Mouse (Mus musculus) limb, embryonic 13.5 days (tissue): Measurements from ENCODE around the gene Cul7. TPM values are rescaled to one million over a fixed set of nuclear protein-coding genes. Genes with fewer than 3 reads are reported as not detected.

Experiments used
- ATAC-seq: fragments of 200-750 bp; cut with Nextera tagmentation; 2 replicates; pipeline ENCODE4 v1.8.0; 2017; ENCODE audit warnings: low read depth, moderate number of reproducible peaks, moderate TSS enrichment; ENCODE audit not compliant: low FRiP score
- H3K27ac ChIP-seq: fragments of 300-500 bp; sonication (generic); 2 replicates; pipeline ENCODE4 v1.5.1; 2015; ENCODE audit warnings: inconsistent platforms, mild to moderate bottlenecking, moderate library complexity
- H3K27me3 ChIP-seq: fragments of 300-500 bp; sonication (generic); 2 replicates; pipeline ENCODE4 v1.6.1; 2015; ENCODE audit warnings: mild to moderate bottlenecking, inconsistent platforms
- H3K36me3 ChIP-seq: fragments of 300-500 bp; sonication (generic); 2 replicates; pipeline ENCODE4 v1.6.1; 2015; ENCODE audit warnings: inconsistent platforms, mild to moderate bottlenecking, moderate library complexity
- H3K4me1 ChIP-seq: fragments of 300-500 bp; sonication (generic); 2 replicates; pipeline ENCODE4 v1.6.1; 2015; ENCODE audit warnings: inconsistent platforms
- H3K4me2 ChIP-seq: fragments of 300-500 bp; sonication (generic); replicated peaks from 2 replicates; pipeline ENCODE4 v1.6.1; 2015; ENCODE audit warnings: inconsistent platforms, mild to moderate bottlenecking, moderate library complexity
- H3K4me3 ChIP-seq: fragments of 300-500 bp; sonication (generic); 2 replicates; pipeline ENCODE4 v1.5.1; 2015; ENCODE audit warnings: moderate library complexity, mild to moderate bottlenecking, inconsistent platforms
- H3K9ac ChIP-seq: fragments of 300-500 bp; sonication (generic); 2 replicates; pipeline ENCODE4 v1.6.1; 2015; ENCODE audit warnings: mild to moderate bottlenecking, inconsistent platforms
- H3K9me3 ChIP-seq: fragments of 300-500 bp; sonication (generic); 2 replicates; pipeline ENCODE4 v1.6.1; 2016; ENCODE audit warnings: inconsistent platforms
- WGBS: fragments of 180-500 bp; shearing (Covaris S2); methylation state at CpG from one replicate; pipeline ENCODE4 v1.1.7; 2015; 5-methylcytosine and 5-hydroxymethylcytosine counted together
- polyA plus RNA-seq: library from polyadenylated mRNA; unstranded; fragments of >200 nt; fragmentation: Nextera tagmentation; extraction: Ambion mirVana; gene quantifications from 2 replicates; pipeline ENCODE4 v1.2.1, GENCODE M21; 2015

The Cul7 gene
- polyA plus RNA-seq, result 63.2 and 66.0 TPM in 2 replicates

GRCm38 (mm10) chr17:46650232-46651031, at the start of gene Cul7:
TSS of gene Cul7 (plus strand) at chr17:46650337.
- WGBS, result under 1% methylated on average over 47 of the region's 58 CpGs
- Histone ChIP-seq H3K27me3 (no peaks in the 10 kb centered on the region), H3K27ac (peak within 1 kb of the TSS; percentile 98), H3K9me3 (no peaks in the 10 kb centered on the region), H3K4me3 (peak within 1 kb of the TSS; percentile 80), H3K4me2 (peak within 1 kb of the TSS; percentile 94), H3K36me3 (peaks cover 50% of the 10 kb centered on the region), H3K4me1 (peaks cover 43% of the 10 kb centered on the region), H3K9ac (peak within 1 kb of the TSS; percentile 95)
- peak; percentile 93 for ATAC-seq

- H3K9me3 ChIP-seq, result no peaks in the 10 kb centered on the region
- no peaks in the 10 kb centered on the region for H3K27me3 ChIP-seq
- H3K4me1 ChIP-seq, result peaks cover 28% of the 10 kb centered on the region
- H3K36me3 ChIP-seq, result peaks cover 24% of the 10 kb centered on the region
- no peak overlapping the region for H3K4me2 ChIP-seq
- H3K27ac ChIP-seq, result no peak overlapping the region
- 95% methylated on average over 2 of the region's 2 CpGs for WGBS
- no peak overlapping the region for H3K4me3 ChIP-seq
- no peak for ATAC-seq
- no peak overlapping the region for H3K9ac ChIP-seq
Observed at GRCm38 (mm10) chr17:46600569-46600968, 49.6 kb upstream of the Cul7 start.

DNA sequence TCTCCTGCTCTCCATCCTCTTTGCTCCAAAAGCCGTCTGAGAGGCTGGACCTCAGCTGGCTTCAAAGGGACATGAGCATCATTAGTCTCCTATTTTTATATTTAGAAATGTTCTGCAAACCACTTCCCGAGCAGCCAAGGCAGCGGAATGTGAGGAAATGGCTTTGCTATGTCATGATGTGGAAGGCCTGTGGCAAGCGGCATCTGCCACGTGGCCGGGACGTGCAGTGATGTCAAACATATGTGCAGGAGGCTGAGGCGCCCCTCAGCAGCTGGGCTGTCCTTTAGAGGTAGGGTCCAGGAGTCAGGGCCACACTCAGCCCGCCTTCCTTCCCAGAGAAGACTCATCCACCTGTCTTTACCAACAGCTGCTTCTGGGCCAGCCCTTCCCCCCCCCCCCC, 47.9 kb upstream of the Cul7 start:
- ATAC-seq, result peak; percentile 76
- Histone ChIP-seq H3K27me3 (no peaks in the 10 kb centered on the region), H3K4me3 (no peak overlapping the region), H3K27ac (peak overlapping the region; percentile 61; the same call in 1 of the 2 replicates), H3K4me2 (0 out of 2 replicates have a peak overlapping the region, but pooled peaks have one; percentile 25), H3K9me3 (no peaks in the 10 kb centered on the region), H3K4me1 (peaks cover 34% of the 10 kb centered on the region), H3K36me3 (peaks cover 21% of the 10 kb centered on the region), H3K9ac (no peak overlapping the region)
- 38% methylated on average over 9 of the region's 9 CpGs for WGBS

DNA sequence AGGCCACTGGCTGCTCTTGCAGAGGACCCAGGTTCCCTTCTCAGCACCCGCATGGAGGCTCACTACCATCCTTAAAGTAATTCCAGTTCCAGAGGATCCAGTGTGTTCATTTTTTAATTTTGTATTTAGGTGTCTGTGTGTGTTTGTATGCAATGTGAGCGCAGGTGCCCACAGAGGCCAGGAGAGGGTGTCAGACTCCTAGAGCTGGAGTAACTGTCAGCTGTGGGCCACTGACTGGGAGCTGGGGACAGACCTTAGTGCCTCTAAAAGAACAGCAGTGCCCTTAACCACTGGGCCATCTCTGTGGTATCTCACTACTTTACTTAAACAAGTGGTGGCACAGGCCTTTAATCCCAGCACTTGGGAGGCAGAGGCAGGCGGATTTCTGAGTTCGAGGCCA, 46.9 kb upstream of the Cul7 start:
- 0 out of 2 replicates have a peak overlapping the region, but pooled peaks have one; percentile 39 for H3K27ac ChIP-seq
- ATAC-seq, result no peak
- H3K4me2 ChIP-seq, result no peak overlapping the region
- H3K27me3 ChIP-seq, result no peaks in the 10 kb centered on the region
- peaks cover 43% of the 10 kb centered on the region for H3K4me1 ChIP-seq
- WGBS, result 91% methylated on average over 4 of the region's 4 CpGs
- no peaks in the 10 kb centered on the region for H3K9me3 ChIP-seq
- H3K36me3 ChIP-seq, result peaks cover 11% of the 10 kb centered on the region; the same call in 1 of the 2 replicates
- H3K9ac ChIP-seq, result no peak overlapping the region
- H3K4me3 ChIP-seq, result no peak overlapping the region

DNA sequence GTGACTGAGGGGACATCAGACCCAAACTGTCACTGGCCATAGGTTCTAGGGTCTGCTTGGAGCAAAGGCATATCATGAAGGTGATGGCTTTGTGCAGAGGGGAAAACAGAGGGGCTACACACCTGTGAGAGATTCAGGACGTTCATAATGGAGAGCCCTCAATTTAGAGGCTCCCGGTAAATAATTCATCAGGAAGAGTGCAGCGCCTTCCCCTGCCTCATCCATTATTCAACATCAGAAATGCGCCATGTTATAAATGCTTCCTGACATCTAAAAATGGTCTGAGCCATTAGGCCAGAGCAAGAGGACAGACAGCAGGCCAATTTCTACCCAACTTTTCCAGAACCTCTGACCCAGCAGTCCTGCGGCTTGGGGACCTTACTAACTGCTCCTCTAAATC, 45.0 kb upstream of the Cul7 start:
- H3K4me1 ChIP-seq, result peaks cover 52% of the 10 kb centered on the region
- peaks cover 8% of the 10 kb centered on the region; the same call in 1 of the 2 replicates for H3K36me3 ChIP-seq
- H3K9ac ChIP-seq, result no peak overlapping the region
- no peaks in the 10 kb centered on the region for H3K9me3 ChIP-seq
- no peaks in the 10 kb centered on the region for H3K27me3 ChIP-seq
- H3K4me3 ChIP-seq, result no peak overlapping the region
- no peak for ATAC-seq
- H3K27ac ChIP-seq, result no peak overlapping the region
- WGBS, result 78% methylated on average over 5 of the region's 5 CpGs
- no peak overlapping the region for H3K4me2 ChIP-seq

DNA sequence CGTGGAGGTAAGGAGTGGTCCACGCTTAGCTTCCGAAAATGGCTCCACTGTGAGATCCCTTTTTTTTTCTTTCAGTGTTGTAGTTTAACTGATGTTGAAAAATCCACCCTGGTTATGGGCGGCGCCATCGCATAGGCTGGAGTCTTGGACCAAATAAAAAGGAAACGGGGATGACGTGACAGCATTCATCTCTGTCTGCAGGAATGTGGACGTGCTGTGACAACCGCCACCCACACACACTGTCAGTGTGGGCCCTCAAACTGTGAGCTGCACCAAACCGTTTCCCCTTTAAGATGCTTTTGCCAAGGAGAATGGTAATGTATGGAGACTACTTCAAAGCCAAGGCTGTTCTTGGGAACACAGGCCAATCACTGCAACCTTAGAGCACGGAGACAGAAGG, 44.1 kb upstream of the Cul7 start:
- Histone ChIP-seq H3K9ac (no peak overlapping the region), H3K9me3 (no peaks in the 10 kb centered on the region), H3K4me2 (no peak overlapping the region), H3K36me3 (peaks cover 7% of the 10 kb centered on the region; the same call in 1 of the 2 replicates), H3K27me3 (no peaks in the 10 kb centered on the region), H3K27ac (no peak overlapping the region), H3K4me3 (no peak overlapping the region), H3K4me1 (peaks cover 61% of the 10 kb centered on the region)
- WGBS, result 89% methylated on average over 12 of the region's 12 CpGs
- no peak for ATAC-seq

DNA sequence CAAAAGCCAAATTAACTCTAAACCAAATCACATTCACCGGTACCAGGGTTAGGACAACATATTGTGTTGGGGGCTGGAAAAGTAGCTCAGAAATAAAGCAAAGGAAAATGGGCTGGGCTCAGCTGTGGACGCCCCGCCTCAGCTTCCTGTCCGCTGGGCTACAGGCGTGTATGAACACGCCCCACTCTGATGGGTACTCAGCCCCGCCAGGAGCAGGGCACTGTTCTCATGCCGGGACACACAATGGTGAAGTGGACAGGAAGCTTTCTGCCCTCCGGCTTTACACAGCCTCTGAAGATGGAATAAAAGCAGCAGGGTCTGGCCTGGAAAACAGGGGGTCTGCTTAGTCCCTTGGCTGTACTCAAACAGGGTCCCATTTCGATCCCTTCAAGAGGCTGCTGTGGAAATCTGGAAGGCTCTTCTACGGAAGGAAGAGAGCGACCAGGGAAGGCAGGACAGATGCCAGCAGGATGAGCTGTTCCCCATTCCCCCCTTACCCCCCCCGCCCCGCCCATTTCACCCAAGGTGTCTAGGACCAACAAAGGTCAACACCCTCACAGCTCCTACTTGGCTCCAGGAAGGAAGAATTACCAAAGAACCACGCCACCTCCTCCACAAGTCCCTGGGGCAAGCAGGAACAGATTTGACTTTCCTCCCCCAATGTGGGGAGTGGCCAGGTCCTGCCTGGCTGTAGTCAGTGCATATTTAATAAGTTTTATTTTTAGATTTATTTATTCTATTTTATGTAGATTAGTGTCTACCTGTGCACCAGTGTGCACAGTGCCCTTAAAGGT, 40.2 kb upstream of the Cul7 start:
- Histone ChIP-seq H3K9ac (no peak overlapping the region), H3K4me2 (no peak overlapping the region; the same call in 1 of the 2 replicates), H3K27me3 (no peaks in the 10 kb centered on the region), H3K4me3 (no peak overlapping the region), H3K4me1 (peaks cover 79% of the 10 kb centered on the region), H3K36me3 (0 out of 2 replicates have a peak, but pooled peaks cover 3% of the 10 kb centered on the region), H3K9me3 (no peaks in the 10 kb centered on the region), H3K27ac (peak overlapping the region; percentile 55; the same call in 1 of the 2 replicates)
- 49% methylated on average over 15 of the region's 15 CpGs for WGBS
- no peak for ATAC-seq

DNA sequence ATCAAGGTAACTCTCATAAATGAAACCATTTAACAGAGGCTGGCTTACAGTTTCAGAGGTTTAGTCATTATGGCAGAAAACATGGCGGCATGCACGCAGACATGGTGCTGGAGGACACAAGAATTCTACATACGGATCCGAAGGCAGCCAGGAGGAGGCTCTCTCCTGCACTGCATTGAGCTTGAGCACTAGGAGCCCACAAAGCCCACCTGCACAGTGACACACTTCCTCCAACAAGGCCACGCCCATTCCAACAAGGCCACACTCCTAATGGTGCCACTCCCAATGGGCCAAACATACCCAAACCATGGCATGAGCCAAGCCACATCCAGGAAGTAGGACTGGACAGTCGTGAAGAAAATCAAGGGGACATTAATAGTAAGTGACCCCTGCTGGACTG, 38.8 kb upstream of the Cul7 start:
- Histone ChIP-seq H3K27me3 (no peaks in the 10 kb centered on the region), H3K4me3 (no peak overlapping the region), H3K9me3 (no peaks in the 10 kb centered on the region), H3K9ac (no peak overlapping the region), H3K4me2 (no peak overlapping the region), H3K27ac (no peak overlapping the region), H3K4me1 (peaks cover 76% of the 10 kb centered on the region), H3K36me3 (0 out of 2 replicates have a peak, but pooled peaks cover 3% of the 10 kb centered on the region)
- ATAC-seq, result no peak
- WGBS, result 94% methylated on average over 6 of the region's 6 CpGs

DNA sequence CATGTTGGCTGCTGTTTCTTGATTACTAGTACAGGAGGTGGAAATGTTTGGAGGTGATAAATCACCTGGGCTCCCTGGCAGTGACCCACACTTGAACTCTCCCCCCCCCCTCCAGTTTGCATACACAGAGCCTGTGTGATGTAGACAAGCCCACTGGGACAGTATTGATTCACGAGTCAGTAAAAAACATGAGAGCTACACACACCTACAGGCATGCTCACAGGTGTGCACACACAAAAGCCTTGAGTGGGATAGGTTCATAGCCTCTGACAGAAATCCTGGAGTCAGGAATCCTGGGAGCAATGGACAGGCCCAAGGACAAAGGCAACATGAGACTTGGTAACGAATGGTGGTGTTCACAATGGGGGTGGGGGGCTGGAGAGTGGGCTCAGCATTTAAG, 37.9 kb upstream of the Cul7 start:
- Histone ChIP-seq H3K4me3 (no peak overlapping the region), H3K27me3 (no peaks in the 10 kb centered on the region), H3K9me3 (no peaks in the 10 kb centered on the region), H3K27ac (peak overlapping the region; percentile 79; the same call in 1 of the 2 replicates), H3K4me2 (peak overlapping the region; percentile 40), H3K9ac (no peak overlapping the region), H3K4me1 (peaks cover 82% of the 10 kb centered on the region), H3K36me3 (0 out of 2 replicates have a peak, but pooled peaks cover 3% of the 10 kb centered on the region)
- 17% methylated on average over 2 of the region's 2 CpGs for WGBS
- no peak for ATAC-seq

GRCm38 (mm10) chr17:46612820-46613219, 37.3 kb upstream of the Cul7 start:
- H3K27me3 ChIP-seq, result no peaks in the 10 kb centered on the region
- H3K9me3 ChIP-seq, result no peaks in the 10 kb centered on the region
- peaks cover 82% of the 10 kb centered on the region for H3K4me1 ChIP-seq
- H3K36me3 ChIP-seq, result 0 out of 2 replicates have a peak, but pooled peaks cover 3% of the 10 kb centered on the region
- peak overlapping the region; percentile 79 for H3K27ac ChIP-seq
- peak overlapping the region; percentile 40 for H3K4me2 ChIP-seq
- H3K4me3 ChIP-seq, result no peak overlapping the region
- H3K9ac ChIP-seq, result peak overlapping the region; percentile 15; the same call in 1 of the 2 replicates
- WGBS, result 7% methylated on average over 4 of the region's 4 CpGs
- 0 out of 2 replicates have a peak, but pooled peaks have one; percentile 11 for ATAC-seq

DNA sequence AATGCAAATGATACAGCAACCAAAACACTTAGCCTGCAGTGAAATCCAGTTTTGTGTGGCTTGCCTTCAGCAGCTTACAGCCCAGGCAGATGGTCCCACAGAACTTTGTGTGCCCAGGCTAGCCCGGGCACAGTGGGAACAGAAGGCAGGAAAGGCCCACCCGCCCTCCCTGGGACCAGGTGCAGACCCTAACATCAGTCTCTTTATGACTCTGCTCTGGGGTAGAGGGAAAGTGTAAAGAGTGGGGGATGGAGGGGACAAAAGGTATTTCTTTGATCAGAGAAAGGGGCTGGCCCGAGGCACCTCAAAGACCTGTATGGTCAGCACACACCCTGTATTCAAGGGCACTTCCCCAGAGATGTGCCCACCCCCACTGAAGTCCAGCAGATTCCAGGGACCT, 36.9 kb upstream of the Cul7 start:
- Histone ChIP-seq H3K4me3 (no peak overlapping the region), H3K36me3 (0 out of 2 replicates have a peak, but pooled peaks cover 3% of the 10 kb centered on the region), H3K4me2 (peak overlapping the region; percentile 40), H3K9me3 (no peaks in the 10 kb centered on the region), H3K27ac (peak overlapping the region; percentile 79), H3K27me3 (no peaks in the 10 kb centered on the region), H3K9ac (no peak overlapping the region), H3K4me1 (peaks cover 83% of the 10 kb centered on the region)
- 11% methylated on average over 3 of the region's 3 CpGs for WGBS
- no peak for ATAC-seq

GRCm38 (mm10) chr17:46617799-46618198, 32.3 kb upstream of the Cul7 start:
- peak overlapping the region; percentile 65 for H3K4me2 ChIP-seq
- no peaks in the 10 kb centered on the region for H3K9me3 ChIP-seq
- no peaks in the 10 kb centered on the region for H3K36me3 ChIP-seq
- ATAC-seq, result no peak
- H3K4me3 ChIP-seq, result peak overlapping the region; percentile 24
- no peaks in the 10 kb centered on the region for H3K27me3 ChIP-seq
- no peak overlapping the region for H3K9ac ChIP-seq
- peak overlapping the region; percentile 97 for H3K27ac ChIP-seq
- H3K4me1 ChIP-seq, result peaks cover 94% of the 10 kb centered on the region
- WGBS, result 6% methylated on average over 12 of the region's 12 CpGs
